Mouse (Mus musculus): Measurements from ENCODE around the gene Pum2. TPM values are rescaled to one million over a fixed set of nuclear protein-coding genes. Genes with fewer than 3 reads are reported as not detected.

The Pum2 gene
- polyA plus RNA-seq, 1 experiment from 2014 or later: 83.5 TPM

DNA sequence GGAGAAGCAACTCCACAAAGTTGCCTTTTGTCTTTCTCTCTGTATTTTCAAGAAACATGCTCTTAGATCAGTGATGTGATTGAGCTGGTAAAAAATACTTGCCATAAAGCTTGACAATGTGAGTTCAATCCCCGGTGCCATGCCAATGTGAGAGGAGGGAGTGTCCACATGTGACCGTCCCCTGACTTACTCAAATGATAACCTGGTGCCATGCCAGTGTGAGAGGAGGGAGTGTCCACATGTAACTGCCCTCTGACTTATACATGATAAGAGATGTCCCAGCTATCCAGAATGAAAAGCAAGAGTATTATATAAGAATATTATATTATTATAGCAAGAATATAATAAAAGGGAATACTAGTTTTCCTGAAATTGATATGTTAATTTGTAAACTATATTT is 34.9 kb downstream of the Pum2 start:
- WGBS: 93% methylated on average over 2 of the region's 2 CpGs
- H3K9me3 ChIP-seq (ENCODE audit: control insufficient read depth, low read length): no peaks in the 10 kb centered on the region
- H3K4me1 ChIP-seq (ENCODE audit: control insufficient read depth, insufficient read depth, low read length): no peaks in the 10 kb centered on the region
- no peak overlapping the region for H3K4me2 ChIP-seq (ENCODE audit: low read length)
- H3K4me3 ChIP-seq (replicated peaks; ENCODE audit: low read depth, low read length): no peak overlapping the region
- H3K27ac ChIP-seq (replicated peaks; ENCODE audit: low read depth, low read length): no peak overlapping the region
- DNase-seq (no peak), ATAC-seq (ENCODE audit: low FRiP score, low TSS enrichment) (no peak)
- H3K36me3 ChIP-seq (ENCODE audit: control insufficient read depth, insufficient read depth, low read length): peaks cover 47% of the 10 kb centered on the region
- no peaks in the 10 kb centered on the region for H3K27me3 ChIP-seq (ENCODE audit: control insufficient read depth, insufficient read depth, low read length)
- H3K9ac ChIP-seq (replicated peaks; ENCODE audit: low read length): no peak overlapping the region

DNA sequence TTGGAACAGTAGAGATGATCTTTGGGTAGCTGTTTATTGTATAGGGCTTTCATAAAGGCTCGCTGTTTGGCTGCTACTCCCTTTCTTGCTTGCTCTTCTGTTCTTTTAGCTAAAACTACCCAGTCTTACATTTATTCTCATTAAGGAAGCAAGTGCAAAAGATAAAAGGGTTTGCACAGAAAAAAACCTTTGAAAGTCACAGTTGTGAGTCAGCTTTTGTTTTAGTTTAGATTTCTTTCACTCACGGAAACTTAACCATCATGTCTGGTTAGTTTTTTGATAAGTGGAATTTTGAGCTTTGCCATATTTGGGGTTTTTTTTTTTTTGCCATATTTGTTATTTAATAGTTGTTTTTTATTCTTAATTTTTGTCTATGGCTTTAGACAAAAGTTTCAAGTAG is 38.7 kb downstream of the Pum2 start:
- H3K27ac ChIP-seq (replicated peaks; ENCODE audit: low read depth, low read length): no peak overlapping the region
- no peak for ATAC-seq (ENCODE audit: low FRiP score, low TSS enrichment)
- H3K36me3 ChIP-seq (ENCODE audit: control insufficient read depth, insufficient read depth, low read length): peaks cover 42% of the 10 kb centered on the region
- no peak overlapping the region for H3K4me3 ChIP-seq (replicated peaks; ENCODE audit: low read depth, low read length)
- H3K9me3 ChIP-seq (ENCODE audit: control insufficient read depth, low read length): no peaks in the 10 kb centered on the region
- H3K9ac ChIP-seq (replicated peaks; ENCODE audit: low read length): no peak overlapping the region
- DNase-seq: no peak
- H3K27me3 ChIP-seq (ENCODE audit: control insufficient read depth, insufficient read depth, low read length): no peaks in the 10 kb centered on the region
- WGBS: 94% methylated on average over 2 of the region's 2 CpGs
- no peaks in the 10 kb centered on the region for H3K4me1 ChIP-seq (ENCODE audit: control insufficient read depth, insufficient read depth, low read length)
- no peak overlapping the region for H3K4me2 ChIP-seq (ENCODE audit: low read length)

DNA sequence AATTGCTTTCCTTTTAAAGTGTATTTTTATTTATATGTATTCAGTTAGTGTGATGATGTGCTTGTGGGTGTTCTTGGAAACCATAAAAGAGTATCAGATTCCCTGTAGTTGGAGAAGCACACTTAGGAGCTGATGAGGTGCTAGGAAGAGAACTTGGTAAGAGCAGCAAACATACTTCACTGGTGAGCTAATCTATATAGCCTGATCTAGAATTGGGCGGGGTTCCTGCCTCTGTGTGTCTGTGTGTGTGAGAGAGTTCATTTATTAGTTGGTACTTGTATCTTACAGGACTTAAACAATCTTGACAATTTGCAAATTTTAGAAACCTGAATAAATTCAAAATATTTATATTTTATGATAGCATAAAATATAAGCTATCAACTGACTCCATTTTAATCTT is 42.2 kb downstream of the Pum2 start:
- ATAC-seq (ENCODE audit: low FRiP score, low TSS enrichment): no peak
- DNase-seq: no peak
- 98% methylated on average over 1 of the region's 1 CpGs for WGBS

DNA sequence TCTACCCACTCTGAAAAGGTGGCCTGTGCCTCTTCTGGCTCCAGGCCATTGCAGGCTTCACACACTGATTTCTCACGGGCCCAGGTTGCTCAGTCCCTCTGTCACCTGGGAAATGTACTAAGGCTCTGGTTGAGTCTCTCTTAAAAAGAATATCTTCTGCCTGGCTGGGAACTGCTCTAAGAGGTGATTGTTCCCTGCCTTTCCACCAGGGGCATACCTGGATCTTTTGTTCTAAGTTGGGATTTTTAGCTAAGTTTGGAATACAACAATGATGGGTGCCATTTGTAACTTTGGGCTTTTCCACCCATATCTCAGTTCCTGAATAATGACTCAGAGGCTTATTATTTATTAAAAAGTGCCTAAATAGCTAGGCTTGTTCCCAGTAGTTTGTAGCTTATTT is 53.0 kb downstream of the Pum2 start:
- 75% methylated on average over 1 of the region's 1 CpGs for WGBS

More for the DNA sequence above, 42.2 kb downstream of the Pum2 start:
- no peaks in the 10 kb centered on the region for H3K9me3 ChIP-seq (ENCODE audit: control insufficient read depth, low read length)
- no peaks in the 10 kb centered on the region for H3K4me1 ChIP-seq (ENCODE audit: control insufficient read depth, insufficient read depth, low read length)
- H3K4me3 ChIP-seq (replicated peaks; ENCODE audit: low read depth, low read length): no peak overlapping the region
- no peaks in the 10 kb centered on the region for H3K27me3 ChIP-seq (ENCODE audit: control insufficient read depth, insufficient read depth, low read length)
- H3K9ac ChIP-seq (replicated peaks; ENCODE audit: low read length): no peak overlapping the region
- peaks cover 42% of the 10 kb centered on the region for H3K36me3 ChIP-seq (ENCODE audit: control insufficient read depth, insufficient read depth, low read length)
- H3K4me2 ChIP-seq (ENCODE audit: low read length): no peak overlapping the region
- no peak overlapping the region for H3K27ac ChIP-seq (replicated peaks; ENCODE audit: low read depth, low read length)

DNA sequence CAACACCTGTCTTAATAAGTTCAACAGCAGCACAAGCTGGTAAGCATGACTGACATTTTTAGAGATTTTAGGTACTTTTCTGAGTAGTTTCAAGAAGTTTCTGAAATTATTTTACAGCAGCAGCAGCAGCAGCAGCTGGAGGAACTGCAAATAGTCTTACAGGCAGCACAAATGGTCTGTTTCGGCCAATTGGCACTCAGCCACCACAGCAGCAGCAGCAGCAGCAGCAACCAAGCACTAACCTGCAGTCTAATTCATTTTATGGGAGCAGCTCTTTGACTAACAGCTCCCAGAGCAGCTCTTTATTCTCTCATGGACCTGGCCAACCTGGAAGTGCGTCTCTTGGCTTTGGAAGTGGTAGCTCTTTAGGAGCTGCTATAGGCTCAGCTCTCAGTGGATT is 54.8 kb downstream of the Pum2 start:
- Histone ChIP-seq H3K27me3 (ENCODE audit: control insufficient read depth, insufficient read depth, low read length) (no peaks in the 10 kb centered on the region), H3K9ac (replicated peaks; ENCODE audit: low read length) (no peak overlapping the region), H3K4me3 (replicated peaks; ENCODE audit: low read depth, low read length) (no peak overlapping the region), H3K36me3 (ENCODE audit: control insufficient read depth, insufficient read depth, low read length) (peaks cover 54% of the 10 kb centered on the region), H3K4me2 (ENCODE audit: low read length) (no peak overlapping the region), H3K27ac (replicated peaks; ENCODE audit: low read depth, low read length) (no peak overlapping the region), H3K9me3 (ENCODE audit: control insufficient read depth, low read length) (no peaks in the 10 kb centered on the region), H3K4me1 (ENCODE audit: control insufficient read depth, insufficient read depth, low read length) (no peaks in the 10 kb centered on the region)
- ATAC-seq (ENCODE audit: low FRiP score, low TSS enrichment): no peak
- no peak for DNase-seq
- WGBS: 93% methylated on average over 2 of the region's 2 CpGs

More for the DNA sequence above, 53.0 kb downstream of the Pum2 start:
- Histone ChIP-seq H3K4me1 (ENCODE audit: control insufficient read depth, insufficient read depth, low read length) (no peaks in the 10 kb centered on the region), H3K36me3 (ENCODE audit: control insufficient read depth, insufficient read depth, low read length) (peaks cover 62% of the 10 kb centered on the region), H3K9ac (replicated peaks; ENCODE audit: low read length) (no peak overlapping the region), H3K4me3 (replicated peaks; ENCODE audit: low read depth, low read length) (no peak overlapping the region), H3K4me2 (ENCODE audit: low read length) (no peak overlapping the region), H3K9me3 (ENCODE audit: control insufficient read depth, low read length) (no peaks in the 10 kb centered on the region), H3K27ac (replicated peaks; ENCODE audit: low read depth, low read length) (no peak overlapping the region), H3K27me3 (ENCODE audit: control insufficient read depth, insufficient read depth, low read length) (no peaks in the 10 kb centered on the region)
- no peak for DNase-seq
- ATAC-seq (ENCODE audit: low FRiP score, low TSS enrichment): no peak

GRCm38 (mm10) chr12:8753654-8754053 is 79.7 kb downstream of the Pum2 start:
- H3K4me1 ChIP-seq (ENCODE audit: control insufficient read depth, insufficient read depth, low read length): no peaks in the 10 kb centered on the region
- ATAC-seq (ENCODE audit: low FRiP score, low TSS enrichment) (no peak), DNase-seq (no peak)
- H3K27me3 ChIP-seq (ENCODE audit: control insufficient read depth, insufficient read depth, low read length): no peaks in the 10 kb centered on the region
- H3K9me3 ChIP-seq (ENCODE audit: control insufficient read depth, low read length): peaks cover 7% of the 10 kb centered on the region
- H3K9ac ChIP-seq (replicated peaks; ENCODE audit: low read length): no peak overlapping the region
- H3K27ac ChIP-seq (replicated peaks; ENCODE audit: low read depth, low read length): no peak overlapping the region
- WGBS: 96% methylated on average over 2 of the region's 2 CpGs
- H3K4me2 ChIP-seq (ENCODE audit: low read length): no peak overlapping the region
- no peak overlapping the region for H3K4me3 ChIP-seq (replicated peaks; ENCODE audit: low read depth, low read length)
- H3K36me3 ChIP-seq (ENCODE audit: control insufficient read depth, insufficient read depth, low read length): peaks cover 52% of the 10 kb centered on the region

GRCm38 (mm10) chr12:8754116-8754515 is 80.2 kb downstream of the Pum2 start:
- ATAC-seq (ENCODE audit: low FRiP score, low TSS enrichment): no peak
- Histone ChIP-seq H3K9me3 (ENCODE audit: control insufficient read depth, low read length) (peaks cover 7% of the 10 kb centered on the region), H3K36me3 (ENCODE audit: control insufficient read depth, insufficient read depth, low read length) (peaks cover 47% of the 10 kb centered on the region), H3K4me2 (ENCODE audit: low read length) (no peak overlapping the region), H3K9ac (replicated peaks; ENCODE audit: low read length) (no peak overlapping the region), H3K27me3 (ENCODE audit: control insufficient read depth, insufficient read depth, low read length) (no peaks in the 10 kb centered on the region), H3K4me1 (ENCODE audit: control insufficient read depth, insufficient read depth, low read length) (no peaks in the 10 kb centered on the region), H3K4me3 (replicated peaks; ENCODE audit: low read depth, low read length) (no peak overlapping the region), H3K27ac (replicated peaks; ENCODE audit: low read depth, low read length) (no peak overlapping the region)
- no peak for DNase-seq
- whole genome bisulfite sequencing: 90% methylated on average over 4 of the region's 4 CpGs

DNA sequence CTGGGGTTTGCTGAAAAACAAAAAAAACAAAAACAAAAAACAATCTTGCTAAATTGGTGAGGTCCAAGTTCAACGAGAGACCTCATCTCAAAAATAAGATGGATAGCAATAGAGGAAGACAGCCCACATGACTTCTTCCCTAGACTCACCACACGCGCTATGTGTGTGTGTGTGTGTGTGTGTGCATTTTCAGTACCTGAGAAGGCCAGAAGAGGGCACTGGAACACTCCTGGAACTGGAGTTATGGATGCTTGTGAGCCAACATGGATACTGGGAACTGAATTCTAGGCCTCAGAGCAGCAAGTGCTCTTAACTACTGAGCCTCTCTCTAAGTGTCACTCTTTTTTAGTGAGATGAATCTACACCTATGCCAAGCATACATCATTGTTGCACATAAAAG is 84.1 kb downstream of the Pum2 start:
- 94% methylated on average over 3 of the region's 3 CpGs for WGBS
- no peak overlapping the region for H3K9ac ChIP-seq (replicated peaks; ENCODE audit: low read length)
- H3K27me3 ChIP-seq (ENCODE audit: control insufficient read depth, insufficient read depth, low read length): no peaks in the 10 kb centered on the region
- no peaks in the 10 kb centered on the region for H3K4me1 ChIP-seq (ENCODE audit: control insufficient read depth, insufficient read depth, low read length)
- H3K36me3 ChIP-seq (ENCODE audit: control insufficient read depth, insufficient read depth, low read length): peaks cover 22% of the 10 kb centered on the region
- no peak for DNase-seq
- no peak for ATAC-seq (ENCODE audit: low FRiP score, low TSS enrichment)
- no peak overlapping the region for H3K27ac ChIP-seq (replicated peaks; ENCODE audit: low read depth, low read length)
- H3K9me3 ChIP-seq (ENCODE audit: control insufficient read depth, low read length): peaks cover 7% of the 10 kb centered on the region
- H3K4me2 ChIP-seq (ENCODE audit: low read length): no peak overlapping the region
- H3K4me3 ChIP-seq (replicated peaks; ENCODE audit: low read depth, low read length): no peak overlapping the region

DNA sequence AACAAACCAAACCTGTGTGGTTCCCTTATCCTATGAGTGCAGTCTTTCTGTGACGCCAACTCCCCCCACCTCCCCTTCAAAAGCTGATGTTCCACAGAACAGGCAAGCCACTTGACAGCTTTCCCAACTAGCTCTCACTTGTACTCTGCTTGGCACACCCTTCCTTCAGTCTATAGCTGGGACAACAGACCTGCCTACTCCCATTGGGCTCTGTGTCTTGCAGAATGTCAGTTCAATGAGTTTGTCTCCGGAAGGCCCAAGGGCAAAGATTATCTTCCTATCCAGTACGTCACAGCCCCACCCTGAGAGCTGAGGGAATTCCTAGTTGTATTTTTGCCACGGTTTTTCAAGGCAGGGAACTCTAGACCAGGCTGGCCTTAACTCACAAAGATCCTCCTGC is 85.2 kb downstream of the Pum2 start:
- H3K36me3 ChIP-seq (ENCODE audit: control insufficient read depth, insufficient read depth, low read length): peaks cover 12% of the 10 kb centered on the region
- H3K9me3 ChIP-seq (ENCODE audit: control insufficient read depth, low read length): peaks cover 7% of the 10 kb centered on the region
- no peaks in the 10 kb centered on the region for H3K27me3 ChIP-seq (ENCODE audit: control insufficient read depth, insufficient read depth, low read length)
- no peak for ATAC-seq (ENCODE audit: low FRiP score, low TSS enrichment)
- H3K4me3 ChIP-seq (replicated peaks; ENCODE audit: low read depth, low read length): no peak overlapping the region
- WGBS: 81% methylated on average over 4 of the region's 4 CpGs
- H3K4me2 ChIP-seq (ENCODE audit: low read length): no peak overlapping the region
- H3K27ac ChIP-seq (replicated peaks; ENCODE audit: low read depth, low read length): no peak overlapping the region
- H3K4me1 ChIP-seq (ENCODE audit: control insufficient read depth, insufficient read depth, low read length): no peaks in the 10 kb centered on the region
- no peak overlapping the region for H3K9ac ChIP-seq (replicated peaks; ENCODE audit: low read length)
- DNase-seq: no peak

Data from midbrain, embryonic 14.5 days (tissue).